Mouse (Mus musculus): ENCODE measurements around the gene Gpt2.

- TF ChIP-seq CTCF (IDR thresholded peaks at IDR 0.05; ENCODE audit: low read depth) (no peak), EP300 (IDR thresholded peaks at IDR 0.05; ENCODE audit: low read depth) (no peak)
Measured at GRCm38 (mm10) chr8:85481900-85482299, 10.5 kb upstream of the Gpt2 start.
